Mouse (Mus musculus): ENCODE measurements around the gene Gm32742.
"Not testable (repeated sequence)": the region's sequence is repeated elsewhere in the genome, so short reads cannot be mapped to it uniquely, and the experiment has no call there.

Gm32742 gene

GRCm38 (mm10) chr9:51152079-51152752 is 13.1 kb downstream of the Gm32742 start:
- in situ Hi-C loops (cut with MboI, MseI), result no loop called here

- in situ Hi-C loops (cut with MboI, MseI), result loop anchor here (10.0 kb wide), 1 partner anchor 302 kb away; the partner anchor contains the start of gene Ppp2r1b
Observed at GRCm38 (mm10) chr9:51147294-51147693, 18.0 kb downstream of the Gm32742 start.

- in situ Hi-C loops (cut with MboI, MseI), result loop anchor here (10.0 kb wide), 1 partner anchor 302 kb away; the partner anchor contains the start of gene Ppp2r1b
Observed at GRCm38 (mm10) chr9:51146496-51146895, 18.8 kb downstream of the Gm32742 start.

GRCm38 (mm10) chr9:51144218-51144617 is 21.1 kb downstream of the Gm32742 start:
- in situ Hi-C loops (cut with MboI, MseI), result loop anchor here (10.0 kb wide), 1 partner anchor 299 kb away; the partner anchor contains the start of gene Ppp2r1b

- in situ Hi-C loops (cut with MboI, MseI), result loop anchor here (10.0 kb wide), 1 partner anchor 299 kb away; the partner anchor contains the start of gene Ppp2r1b
Observed at GRCm38 (mm10) chr9:51143437-51143836, 21.9 kb downstream of the Gm32742 start.

- in situ Hi-C loops (cut with MboI, MseI), result loop anchor here (10.0 kb wide), 1 partner anchor 296 kb away; the partner anchor contains the start of gene Ppp2r1b
Observed at GRCm38 (mm10) chr9:51140711-51141110, 24.6 kb downstream of the Gm32742 start.

GRCm38 (mm10) chr9:51139401-51139800 is 25.9 kb downstream of the Gm32742 start:
- in situ Hi-C loops (cut with MboI, MseI), result not testable (repeated sequence)

GRCm38 (mm10) chr9:51138301-51138700 is 27.0 kb downstream of the Gm32742 start:
- in situ Hi-C loops (cut with MboI, MseI), result no loop called here

GRCm38 (mm10) chr9:51137836-51138235 is 27.5 kb downstream of the Gm32742 start:
- in situ Hi-C loops (cut with MboI, MseI), result no loop called here

DNA sequence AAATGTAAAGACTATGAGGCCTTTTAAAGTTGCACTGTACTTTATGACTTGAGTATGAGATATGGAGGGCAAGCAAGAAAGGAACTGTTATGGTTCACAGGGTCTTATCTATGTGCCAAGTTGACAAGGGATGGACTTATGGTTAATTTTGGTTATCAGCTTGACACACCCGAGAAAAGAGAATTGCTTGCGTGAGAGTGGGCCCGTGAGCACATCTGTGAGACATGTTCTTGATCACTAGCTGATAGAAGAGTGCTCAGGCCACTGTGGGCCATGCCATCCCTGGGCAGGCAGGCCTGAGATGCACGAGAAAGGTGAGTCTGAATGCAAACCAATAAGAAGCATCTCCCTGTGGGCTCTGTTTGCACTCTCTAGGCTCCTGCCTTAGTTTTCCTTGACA is 27.9 kb downstream of the Gm32742 start:
- in situ Hi-C loops (cut with MboI, MseI), result no loop called here

GRCm38 (mm10) chr9:51136985-51137384 is 28.3 kb downstream of the Gm32742 start:
- in situ Hi-C loops (cut with MboI, MseI), result no loop called here

DNA sequence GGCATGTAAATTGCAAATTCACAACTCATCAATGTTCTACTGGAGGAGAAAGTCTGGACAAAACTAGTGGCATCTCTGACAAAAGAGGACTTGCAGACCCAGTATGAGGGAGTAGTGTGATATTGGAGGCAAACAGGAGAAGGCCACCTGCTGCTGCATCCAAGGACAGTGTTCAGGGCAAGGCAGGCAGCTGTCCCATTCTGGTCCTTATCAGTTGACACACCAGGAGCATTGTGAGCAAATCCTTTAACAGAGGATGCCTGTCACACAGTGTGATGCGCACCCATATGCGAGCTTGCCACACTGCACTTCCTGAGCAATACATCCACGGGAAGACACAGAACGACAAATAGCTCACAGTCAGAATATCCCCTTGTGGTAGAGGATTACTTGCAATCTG is 50.5 kb downstream of the Gm32742 start:
- in situ Hi-C loops (cut with MboI, MseI), result no loop called here

- in situ Hi-C loops (cut with MboI, MseI), result no loop called here
Observed at GRCm38 (mm10) chr9:51105751-51106150, 59.6 kb downstream of the Gm32742 start.

GRCm38 (mm10) chr9:51103808-51104514 is 61.4 kb downstream of the Gm32742 start:
- in situ Hi-C loops (cut with MboI, MseI), result no loop called here

DNA sequence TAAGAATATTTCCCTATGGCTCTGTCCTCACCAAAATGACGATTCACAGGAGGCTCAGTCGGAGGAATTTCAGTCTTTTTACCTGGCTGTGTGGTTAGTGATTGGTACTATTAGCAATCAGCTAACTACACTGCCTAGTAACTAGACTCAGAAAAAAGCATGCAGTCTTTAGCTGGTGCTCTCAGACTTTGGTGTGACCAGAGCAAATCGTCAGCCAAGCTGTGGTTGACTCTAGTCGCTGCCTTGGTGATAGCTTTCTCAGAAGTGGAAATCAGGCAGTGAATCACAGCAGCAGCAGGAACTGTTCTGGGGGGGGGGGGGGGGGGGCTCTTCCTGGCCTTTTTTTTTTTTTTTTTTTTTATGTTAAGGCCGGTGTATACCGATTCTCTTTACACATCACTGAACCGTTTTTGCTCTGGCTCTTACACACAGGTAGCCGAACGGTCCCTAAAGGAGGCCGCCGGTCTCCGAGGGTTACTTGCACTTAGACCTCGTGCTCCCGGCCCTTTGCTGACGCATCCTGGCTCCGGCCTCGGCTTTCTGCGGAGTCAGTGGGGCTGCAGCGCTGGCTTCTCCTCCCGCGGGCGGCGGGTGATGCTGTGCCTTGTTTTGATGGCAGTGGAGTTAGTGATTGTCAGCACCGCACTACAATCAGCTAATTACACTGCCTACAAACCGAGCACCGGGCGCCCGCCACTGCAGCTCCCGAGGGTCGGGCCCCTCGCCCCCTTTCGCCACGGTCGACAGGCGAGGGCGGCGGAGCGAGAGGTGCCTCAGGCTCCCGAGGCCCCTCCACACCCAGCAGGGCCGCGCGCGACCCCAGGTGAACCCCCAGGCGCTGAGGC is 62.1 kb downstream of the Gm32742 start:
- in situ Hi-C loops (cut with MboI, MseI), result no loop called here

DNA sequence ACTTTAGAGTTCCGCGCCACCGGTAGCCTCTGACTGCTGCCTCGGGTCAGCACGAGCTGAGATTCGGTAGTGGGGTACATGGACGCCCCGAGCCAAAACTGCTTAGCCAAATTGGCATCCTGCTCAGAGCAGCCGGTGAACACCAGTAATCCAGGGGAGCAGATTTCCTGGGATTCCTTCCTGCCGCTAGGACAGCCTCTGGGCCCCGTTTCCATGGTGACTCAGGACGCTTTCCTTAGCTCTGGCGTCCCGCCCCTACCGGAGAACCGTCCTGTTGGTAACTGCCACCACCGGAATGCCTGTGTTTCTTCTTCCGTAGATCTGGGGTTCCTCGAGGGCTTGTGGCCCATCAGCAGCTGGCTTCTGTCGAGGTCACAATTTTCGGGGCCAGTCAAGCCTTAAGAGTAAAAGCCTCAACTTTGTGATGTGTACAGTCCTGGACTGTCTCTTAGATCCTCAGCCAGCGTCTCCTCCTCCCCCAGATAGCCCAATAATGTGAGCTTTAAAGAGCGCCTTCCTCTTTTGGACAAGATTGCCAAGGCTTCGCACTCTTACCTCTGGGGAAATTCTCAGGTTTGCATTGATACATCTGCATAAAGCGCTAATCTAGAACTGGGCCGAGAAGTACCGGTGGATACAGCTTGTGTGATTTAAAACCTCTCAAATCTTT is 63.4 kb downstream of the Gm32742 start, which contains the start of gene 4833427G06Rik:
Gene 4833427G06Rik (minus strand): TSS at position 323 of the 670 bp plus-strand sequence.
- in situ Hi-C loops (cut with MboI, MseI), result no loop called here

DNA sequence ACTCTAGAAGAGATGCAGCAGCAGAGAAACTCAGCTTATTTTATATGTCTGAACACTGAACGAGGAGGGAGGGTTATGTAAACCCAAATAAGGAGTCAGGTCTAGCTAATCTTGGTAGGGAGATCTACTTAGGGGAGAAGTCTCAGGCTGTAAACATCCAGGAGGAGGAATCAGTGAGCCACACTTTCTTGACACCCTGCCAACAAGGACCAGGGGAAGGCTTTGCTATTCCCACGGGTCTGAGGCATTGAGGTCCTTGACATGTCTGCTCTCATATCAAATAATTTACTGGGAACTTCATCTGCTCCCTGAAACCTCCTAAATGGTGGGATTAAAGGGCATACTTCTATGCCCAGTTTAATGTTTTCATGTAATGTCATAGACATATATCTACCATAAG is 69.0 kb downstream of the Gm32742 start:
- in situ Hi-C loops (cut with MboI, MseI), result no loop called here

DNA sequence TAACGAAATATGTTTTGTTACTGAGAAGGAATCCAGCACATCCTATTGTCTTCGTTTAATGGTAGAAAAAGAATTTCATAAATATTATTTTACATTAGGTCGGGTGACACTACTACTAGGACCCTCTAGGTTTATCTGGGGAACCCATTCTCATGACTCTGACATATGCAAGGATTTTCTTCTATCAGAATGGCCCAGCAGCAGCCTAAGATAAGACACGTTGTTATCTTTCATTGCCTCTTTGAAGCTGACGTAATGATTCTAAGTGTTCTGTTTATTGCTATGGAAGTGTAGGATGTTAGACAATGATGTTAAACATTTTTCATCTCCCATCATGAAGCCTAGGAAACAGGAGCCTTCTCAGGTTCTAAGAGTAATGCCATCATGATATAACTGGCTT is 71.6 kb downstream of the Gm32742 start:
- in situ Hi-C loops (cut with MboI, MseI), result no loop called here

- in situ Hi-C loops (cut with MboI, MseI), result no loop called here
Observed at GRCm38 (mm10) chr9:51081614-51082013, 83.7 kb downstream of the Gm32742 start.

All from T-helper 2 cell (primary cell).